Mouse (Mus musculus) stomach, embryonic 16.5 days (tissue): ENCODE data around the gene Nudt3. TPM values are rescaled to one million over a fixed set of nuclear protein-coding genes. Genes with fewer than 3 reads are reported as not detected.

Experiments used
- ATAC-seq: fragments of 200-750 bp; cut with Nextera tagmentation; 2 replicates; pipeline ENCODE4 v1.8.0; 2017; ENCODE audit warnings: moderate number of reproducible peaks, moderate TSS enrichment; ENCODE audit not compliant: insufficient read depth, low FRiP score
- H3K27ac ChIP-seq: fragments of 300-500 bp; sonication (generic); 2 replicates; pipeline ENCODE4 v1.5.1; 2014; ENCODE audit warnings: low read length
- H3K27me3 ChIP-seq: fragments of 300-500 bp; sonication (generic); 2 replicates; pipeline ENCODE4 v1.6.1; 2014; ENCODE audit warnings: low read length, control low read depth, mixed read lengths; ENCODE audit not compliant: control insufficient read depth, insufficient read depth
- H3K36me3 ChIP-seq: fragments of 300-500 bp; sonication (generic); 2 replicates; pipeline ENCODE4 v1.6.1; 2014; ENCODE audit warnings: low read length; ENCODE audit not compliant: control insufficient read depth, insufficient read depth
- H3K4me1 ChIP-seq: fragments of 300-500 bp; sonication (generic); 2 replicates; pipeline ENCODE4 v1.6.1; 2014; ENCODE audit warnings: low read length, control low read depth, mixed read lengths; ENCODE audit not compliant: control insufficient read depth, insufficient read depth
- H3K4me2 ChIP-seq: fragments of 300-500 bp; sonication (generic); 2 replicates; pipeline ENCODE4 v1.6.1; 2014; ENCODE audit warnings: low read depth, low read length, mixed read lengths
- H3K4me3 ChIP-seq: fragments of 300-500 bp; sonication (generic); replicated peaks from 2 replicates; pipeline ENCODE4 v1.5.1; 2014; ENCODE audit warnings: mild to moderate bottlenecking, low read length
- H3K9ac ChIP-seq: fragments of 300-500 bp; sonication (generic); 2 replicates; pipeline ENCODE4 v1.6.1; 2014; ENCODE audit warnings: low read length
- H3K9me3 ChIP-seq: fragments of 300-500 bp; sonication (generic); replicated peaks from 2 replicates; pipeline ENCODE4 v1.6.1; 2016; ENCODE audit warnings: low read length, control low read depth; ENCODE audit not compliant: control insufficient read depth
- WGBS: fragments of 180-500 bp; shearing (Covaris S2); extraction: QIAGEN DNeasy Blood & Tissue Kit; methylation state at CpG from one replicate; pipeline ENCODE4 v1.1.7; 2014; 5-methylcytosine and 5-hydroxymethylcytosine counted together
- polyA plus RNA-seq: library from polyadenylated mRNA; unstranded; fragments of >200 nt; fragmentation: Nextera tagmentation; extraction: Ambion mirVana; gene quantifications from 2 replicates; pipeline ENCODE4 v1.2.1, GENCODE M21; 2015

Gene Nudt3
- polyA plus RNA-seq, 1 experiment from 2014 or later: 63.1 TPM

DNA sequence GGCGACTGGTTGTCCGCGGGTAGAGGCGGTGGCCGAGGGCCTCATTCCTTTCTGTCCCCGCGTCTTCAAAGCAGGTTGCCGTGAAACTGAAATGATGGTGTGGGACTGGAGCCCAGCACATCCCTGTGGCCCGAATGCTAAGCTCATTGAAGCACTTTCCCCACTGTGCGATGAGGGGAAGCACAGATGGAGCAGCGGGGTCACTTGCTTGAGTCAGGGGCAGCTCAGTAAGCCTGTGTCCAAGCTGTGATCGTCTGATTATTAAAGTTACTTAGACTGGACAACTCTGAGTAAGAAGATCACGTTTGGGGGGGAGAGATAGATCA, 57.4 kb downstream of the Nudt3 start:
- peak overlapping the region; percentile 93 for H3K4me2 ChIP-seq
- H3K36me3 ChIP-seq: no peaks in the 10 kb centered on the region
- H3K4me1 ChIP-seq: peaks cover 15% of the 10 kb centered on the region
- no peaks in the 10 kb centered on the region for H3K9me3 ChIP-seq
- H3K9ac ChIP-seq: peak overlapping the region; percentile 79
- WGBS: 1% methylated on average over 13 of the region's 13 CpGs
- no peak for ATAC-seq
- H3K27me3 ChIP-seq: no peaks in the 10 kb centered on the region
- peak overlapping the region; percentile 66 for H3K4me3 ChIP-seq
- H3K27ac ChIP-seq: no peak overlapping the region

DNA sequence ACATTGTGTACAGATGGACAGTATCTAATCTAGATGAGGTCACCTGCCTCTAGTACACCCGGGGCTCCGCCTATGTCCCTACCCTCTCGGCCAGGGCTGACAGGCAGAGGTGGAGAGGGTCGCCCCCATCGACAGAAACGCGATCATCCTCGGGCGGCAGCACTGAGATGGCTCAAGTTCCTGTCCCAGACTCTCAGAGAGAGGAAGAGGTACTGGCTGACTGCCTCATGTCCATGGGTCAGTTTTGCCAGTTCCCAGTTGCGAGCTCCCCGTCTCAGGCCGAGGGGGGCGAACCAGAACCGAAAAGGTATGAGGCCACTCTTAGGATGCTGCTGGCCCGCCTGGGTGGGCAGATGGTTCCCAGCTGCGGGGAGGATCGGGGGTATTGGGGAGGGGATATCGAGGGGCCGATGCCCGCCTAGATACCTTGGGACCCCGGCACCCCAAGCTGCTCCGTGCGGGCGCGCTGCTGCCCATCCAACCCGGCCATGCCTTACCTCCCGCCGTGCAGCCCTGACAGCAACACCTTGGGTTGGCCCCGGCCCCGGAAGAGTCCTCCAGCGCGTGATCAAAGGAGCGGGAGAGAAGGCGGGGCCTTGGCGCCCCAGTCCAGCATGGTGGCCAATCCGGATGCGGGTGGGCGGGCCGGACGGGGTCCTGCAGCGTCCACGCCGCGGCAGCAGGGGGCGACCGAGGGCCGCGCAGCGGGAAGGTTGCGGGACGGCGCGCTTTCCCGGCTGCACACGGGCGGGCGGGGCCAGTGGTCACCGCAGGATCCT, 57.9 kb downstream of the Nudt3 start, which contains the start of gene AI413582:
Gene AI413582 (minus strand): TSS at position 594 of the 779 bp plus-strand sequence.
- peak; percentile 94 for ATAC-seq
- Histone ChIP-seq H3K27ac (peak within 1 kb of the TSS; percentile 65), H3K4me2 (peak within 1 kb of the TSS; percentile 93), H3K9me3 (no peaks in the 10 kb centered on the region), H3K4me3 (peak within 1 kb of the TSS; percentile 66), H3K36me3 (no peaks in the 10 kb centered on the region), H3K4me1 (peaks cover 15% of the 10 kb centered on the region), H3K9ac (peak within 1 kb of the TSS; percentile 79), H3K27me3 (no peaks in the 10 kb centered on the region)
- WGBS: under 1% methylated on average over 58 of the region's 58 CpGs

DNA sequence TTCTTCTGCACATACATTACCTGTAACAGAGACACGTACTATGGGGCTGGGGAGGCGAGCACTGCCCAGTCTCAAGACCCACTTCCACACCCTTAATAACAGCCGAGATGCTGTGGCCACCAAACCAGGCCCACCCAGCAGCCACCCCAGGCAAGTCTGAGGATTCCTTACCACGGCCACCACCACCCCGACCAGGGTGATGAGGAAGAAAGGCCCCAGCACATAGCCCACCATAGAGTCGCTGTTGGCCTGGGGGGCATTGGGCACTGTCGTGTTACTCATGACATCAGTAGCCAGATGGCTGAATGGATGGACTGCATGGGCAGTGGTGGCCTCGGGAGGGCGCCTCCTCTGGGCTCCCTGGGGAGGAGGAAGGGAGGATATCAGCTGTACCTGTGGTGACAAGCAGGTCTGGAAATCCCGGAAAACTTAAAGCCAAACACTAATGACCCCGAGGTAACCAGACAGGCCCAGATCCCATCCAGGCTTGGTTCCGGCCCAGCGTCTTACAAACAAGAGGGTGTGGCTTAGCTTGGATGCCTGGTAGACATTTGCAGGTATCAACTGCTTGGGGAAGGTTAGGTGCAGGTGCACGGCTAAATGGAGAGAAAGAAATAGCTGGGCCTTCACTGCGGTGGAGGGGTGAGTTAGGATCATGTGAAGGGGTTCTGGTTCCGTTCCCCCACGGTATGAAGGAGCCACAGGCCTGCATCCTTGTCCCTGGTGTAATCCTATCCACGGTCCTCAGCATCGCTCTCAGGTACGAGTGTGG, 58.7 kb downstream of the Nudt3 start:
- peak overlapping the region; percentile 93 for H3K4me2 ChIP-seq
- WGBS: 19% methylated on average over 20 of the region's 20 CpGs
- H3K9ac ChIP-seq: peak overlapping the region; percentile 76
- H3K27me3 ChIP-seq: no peaks in the 10 kb centered on the region
- peak overlapping the region; percentile 65; the same call in 1 of the 2 replicates for H3K27ac ChIP-seq
- ATAC-seq: no peak
- peaks cover 15% of the 10 kb centered on the region for H3K4me1 ChIP-seq
- no peaks in the 10 kb centered on the region for H3K36me3 ChIP-seq
- H3K4me3 ChIP-seq: peak overlapping the region; percentile 66
- no peaks in the 10 kb centered on the region for H3K9me3 ChIP-seq

DNA sequence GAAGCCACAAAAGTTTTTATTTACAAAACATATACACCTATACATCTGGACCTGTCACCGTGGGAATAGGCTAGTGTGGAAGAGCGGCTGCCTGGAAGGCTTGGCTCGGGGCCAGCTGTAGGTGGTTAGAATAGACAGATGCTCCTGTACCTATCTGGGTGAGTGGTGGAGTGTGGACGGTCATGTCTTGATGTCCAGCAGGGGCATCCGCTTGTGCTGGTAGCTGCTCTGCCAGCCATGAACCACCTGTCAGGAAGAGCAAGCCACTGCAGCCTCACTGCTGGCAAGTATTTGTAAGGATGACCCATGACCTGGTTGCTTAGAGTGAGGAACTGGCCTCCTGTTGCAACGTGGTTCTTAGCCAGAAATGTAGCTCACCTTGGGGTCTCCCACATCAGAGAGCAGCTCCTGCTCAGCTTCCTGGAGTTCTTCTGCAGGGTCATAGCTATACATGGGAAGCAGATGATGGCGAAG, 59.5 kb downstream of the Nudt3 start:
- no peak overlapping the region for H3K4me3 ChIP-seq
- peaks cover 15% of the 10 kb centered on the region for H3K4me1 ChIP-seq
- no peak for ATAC-seq
- 52% methylated on average over 7 of the region's 7 CpGs for WGBS
- no peak overlapping the region for H3K9ac ChIP-seq
- H3K36me3 ChIP-seq: no peaks in the 10 kb centered on the region
- no peak overlapping the region for H3K4me2 ChIP-seq
- no peaks in the 10 kb centered on the region for H3K9me3 ChIP-seq
- H3K27ac ChIP-seq: no peak overlapping the region
- H3K27me3 ChIP-seq: no peaks in the 10 kb centered on the region

DNA sequence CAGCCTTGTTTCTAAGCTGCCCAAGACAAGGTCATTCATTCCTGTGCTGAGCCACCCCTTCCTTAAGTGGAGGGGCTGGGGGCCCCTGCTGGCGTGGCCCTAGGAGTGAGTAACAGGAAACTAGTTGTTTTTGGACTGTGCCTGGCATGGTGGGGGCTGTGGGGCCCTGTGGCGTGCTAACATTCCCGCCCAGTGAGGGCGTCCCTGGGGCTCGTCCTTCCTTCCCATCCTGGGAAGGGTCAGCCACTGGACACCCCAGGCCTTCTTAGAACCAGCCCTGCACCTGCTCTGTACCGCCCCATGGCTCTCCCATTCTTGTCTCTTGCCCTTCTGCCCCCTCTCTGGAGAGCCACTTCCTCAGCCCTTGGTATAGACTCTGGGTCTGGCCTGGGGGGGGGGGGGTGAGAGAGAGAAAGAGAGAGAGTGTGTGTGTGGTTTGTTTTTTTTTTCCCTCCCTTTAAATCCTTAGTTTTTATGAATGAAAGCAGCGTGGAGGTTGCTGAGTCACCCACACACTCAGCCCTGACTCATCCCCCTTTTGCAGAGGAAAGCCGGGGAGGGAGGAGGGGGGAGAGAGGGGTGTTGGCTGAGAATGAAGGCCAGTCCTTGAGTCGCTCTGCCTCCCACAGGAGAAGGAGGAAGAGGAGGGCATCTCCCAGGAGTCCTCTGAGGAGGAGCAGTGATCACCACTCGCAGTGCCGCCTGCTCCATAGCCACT, 61.3 kb downstream of the Nudt3 start:
- Histone ChIP-seq H3K4me2 (no peak overlapping the region), H3K9ac (0 out of 2 replicates have a peak overlapping the region, but pooled peaks have one; percentile 9), H3K4me1 (peaks cover 20% of the 10 kb centered on the region), H3K9me3 (no peaks in the 10 kb centered on the region), H3K27me3 (no peaks in the 10 kb centered on the region), H3K4me3 (no peak overlapping the region), H3K36me3 (no peaks in the 10 kb centered on the region), H3K27ac (peak overlapping the region; percentile 13; the same call in 1 of the 2 replicates)
- no peak for ATAC-seq
- 42% methylated on average over 8 of the region's 11 CpGs for WGBS

DNA sequence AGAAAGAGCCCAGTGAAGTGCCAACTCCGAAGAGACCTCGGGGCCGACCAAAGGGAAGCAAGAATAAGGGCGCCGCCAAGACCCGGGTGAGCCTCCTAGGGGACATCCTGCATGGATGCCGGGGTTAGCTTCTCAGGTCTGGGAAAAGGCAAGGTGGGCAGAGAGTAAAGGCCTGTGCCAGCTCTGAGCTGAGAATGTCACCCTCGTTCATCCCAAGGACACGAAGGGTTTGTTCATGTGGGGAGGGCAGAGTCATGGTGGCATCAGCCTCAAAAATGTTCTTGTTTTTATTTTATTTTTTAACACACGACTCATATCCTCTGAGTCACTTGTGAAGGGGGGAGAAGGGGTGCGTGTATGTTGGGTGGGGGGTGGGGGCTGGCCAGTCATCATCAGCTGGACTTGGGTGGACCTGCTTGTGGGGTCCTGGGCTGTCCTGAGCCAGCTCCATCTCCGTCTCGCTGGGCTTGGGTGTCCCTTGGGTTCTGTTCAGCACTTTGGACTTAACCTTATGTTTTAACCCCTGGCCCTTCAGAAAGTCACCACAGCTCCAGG, 62.3 kb downstream of the Nudt3 start:
- 82% methylated on average over 13 of the region's 13 CpGs for WGBS

DNA sequence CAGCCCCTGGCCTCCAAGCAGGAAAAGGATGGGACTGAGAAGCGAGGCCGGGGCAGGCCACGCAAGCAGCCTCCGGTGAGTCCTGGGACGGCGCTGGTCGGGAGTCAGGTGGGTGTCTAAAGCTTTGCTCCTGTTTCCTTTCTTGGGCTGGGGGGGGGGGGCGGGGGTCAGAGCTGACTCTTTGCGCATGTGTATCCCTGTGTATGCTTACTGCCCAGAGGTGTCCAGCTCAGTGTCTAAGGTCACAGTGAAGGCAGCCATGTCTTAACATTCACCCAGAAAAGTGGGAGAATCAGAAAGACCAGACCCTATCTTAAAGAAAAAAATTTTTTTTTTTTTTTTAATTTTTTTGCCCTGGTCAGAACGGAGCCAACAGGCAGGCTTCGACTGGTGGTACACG, 63.7 kb downstream of the Nudt3 start:
- no peak overlapping the region for H3K27ac ChIP-seq
- H3K27me3 ChIP-seq: no peaks in the 10 kb centered on the region
- H3K9me3 ChIP-seq: no peaks in the 10 kb centered on the region
- ATAC-seq: no peak
- H3K36me3 ChIP-seq: no peaks in the 10 kb centered on the region
- no peak overlapping the region for H3K4me2 ChIP-seq
- no peak overlapping the region for H3K9ac ChIP-seq
- H3K4me3 ChIP-seq: no peak overlapping the region
- 48% methylated on average over 12 of the region's 12 CpGs for WGBS
- peaks cover 14% of the 10 kb centered on the region for H3K4me1 ChIP-seq

More for the DNA sequence above, 62.3 kb downstream of the Nudt3 start:
- peaks cover 20% of the 10 kb centered on the region for H3K4me1 ChIP-seq
- no peaks in the 10 kb centered on the region for H3K27me3 ChIP-seq
- no peaks in the 10 kb centered on the region for H3K36me3 ChIP-seq
- no peak overlapping the region for H3K27ac ChIP-seq
- no peak for ATAC-seq
- H3K9me3 ChIP-seq: no peaks in the 10 kb centered on the region
- H3K9ac ChIP-seq: no peak overlapping the region
- no peak overlapping the region for H3K4me2 ChIP-seq
- H3K4me3 ChIP-seq: no peak overlapping the region

DNA sequence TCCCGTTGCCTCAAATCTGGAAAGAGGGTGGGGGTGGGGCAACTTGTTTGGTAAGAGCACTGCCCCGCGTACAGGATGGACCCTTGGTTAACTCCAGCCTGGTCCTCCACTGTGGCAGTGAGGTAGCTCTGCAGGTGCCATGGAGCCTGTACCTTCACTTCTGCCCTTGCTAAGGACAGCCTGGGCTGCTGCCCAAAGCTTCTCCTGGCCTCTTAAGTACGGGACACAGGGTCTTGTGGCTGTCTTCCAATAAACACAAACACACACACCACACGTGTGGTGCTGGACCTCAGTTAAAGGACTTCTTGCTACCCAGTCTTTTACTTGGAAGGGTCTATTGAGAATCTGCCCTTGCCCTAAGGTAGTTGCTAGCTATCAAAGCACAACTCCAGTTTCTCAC, 64.5 kb downstream of the Nudt3 start:
- no peak for ATAC-seq
- Histone ChIP-seq H3K9me3 (no peaks in the 10 kb centered on the region), H3K36me3 (no peaks in the 10 kb centered on the region), H3K27ac (no peak overlapping the region), H3K4me1 (peaks cover 14% of the 10 kb centered on the region), H3K4me2 (peak overlapping the region; percentile 81), H3K9ac (peak overlapping the region; percentile 4; the same call in 1 of the 2 replicates), H3K4me3 (peak overlapping the region; percentile 68; the same call in 1 of the 2 replicates), H3K27me3 (no peaks in the 10 kb centered on the region)
- WGBS: 22% methylated on average over 5 of the region's 5 CpGs
